Mouse (Mus musculus) kidney, postnatal 0 days (tissue): ENCODE results near the gene Pdzrn4. TPM values are rescaled to one million over a fixed set of nuclear protein-coding genes. Genes with fewer than 3 reads are reported as not detected.
A peak's percentile ranks its signal among the peaks of the same experiment; 100 is the strongest.
"Not testable (repeated sequence)": the region's sequence is repeated elsewhere in the genome, so short reads cannot be mapped to it uniquely, and the experiment has no call there.

Experiments used
- ATAC-seq: fragments of 200-750 bp; cut with Nextera tagmentation; replicated peaks from 2 replicates; pipeline ENCODE4 v1.8.0; 2017; ENCODE audit warnings: low read depth, moderate number of reproducible peaks, moderate TSS enrichment, moderate library complexity; ENCODE audit not compliant: low FRiP score
- DNase-seq: peaks from one replicate; pipeline ENCODE4 v3.0.0-alpha.2; 2016; ENCODE audit warnings: low spot score
- H3K27ac ChIP-seq: fragments of 300-500 bp; sonication (generic); 2 replicates; pipeline ENCODE4 v1.5.1; 2014; ENCODE audit warnings: mild to moderate bottlenecking
- H3K27me3 ChIP-seq: fragments of 300-500 bp; sonication (generic); 2 replicates; pipeline ENCODE4 v1.6.1; 2014; ENCODE audit warnings: low read length, mixed read lengths; ENCODE audit not compliant: insufficient read depth
- H3K36me3 ChIP-seq: fragments of 300-500 bp; sonication (generic); 2 replicates; pipeline ENCODE4 v1.6.1; 2014; ENCODE audit warnings: low read length, mixed read lengths; ENCODE audit not compliant: insufficient read depth
- H3K4me1 ChIP-seq: fragments of 300-500 bp; sonication (generic); replicated peaks from 2 replicates; pipeline ENCODE4 v1.6.1; 2014; ENCODE audit warnings: antibody characterized with exemption, low read length, mixed read lengths; ENCODE audit not compliant: insufficient read depth
- H3K4me2 ChIP-seq: fragments of 300-500 bp; sonication (generic); 2 replicates; pipeline ENCODE4 v1.6.1; 2014; ENCODE audit warnings: mild to moderate bottlenecking, low read length, moderate library complexity, mixed read lengths
- H3K4me3 ChIP-seq: fragments of 300-500 bp; sonication (generic); replicated peaks from 2 replicates; pipeline ENCODE4 v1.5.1; 2014; ENCODE audit warnings: low read depth, low read length
- H3K9ac ChIP-seq: fragments of 300-500 bp; sonication (generic); 2 replicates; pipeline ENCODE4 v1.6.1; 2014; ENCODE audit warnings: low read depth, low read length
- H3K9me3 ChIP-seq: fragments of 300-500 bp; sonication (generic); replicated peaks from 2 replicates; pipeline ENCODE4 v1.6.1; 2016; ENCODE audit warnings: low read length, inconsistent platforms, mixed read lengths
- CTCF ChIP-seq: IDR thresholded peaks from 2 replicates; pipeline ENCODE4 v1.5.1; 2016; ENCODE audit warnings: antibody characterized with exemption, low read depth, mild to moderate bottlenecking, moderate library complexity
- WGBS: fragments of 180-500 bp; shearing (Covaris S2); extraction: QIAGEN DNeasy Blood & Tissue Kit; methylation state at CpG from one replicate; pipeline ENCODE4 v1.1.7; 2014; 5-methylcytosine and 5-hydroxymethylcytosine counted together
- polyA plus RNA-seq: library from polyadenylated mRNA; unstranded; fragments of >200 nt; fragmentation: Nextera tagmentation; extraction: Ambion mirVana; gene quantifications from 2 replicates; pipeline ENCODE4 v1.2.1, GENCODE M21; 2015

Pdzrn4 gene
- 2.7 and 2.8 TPM in 2 replicates for polyA plus RNA-seq

DNA sequence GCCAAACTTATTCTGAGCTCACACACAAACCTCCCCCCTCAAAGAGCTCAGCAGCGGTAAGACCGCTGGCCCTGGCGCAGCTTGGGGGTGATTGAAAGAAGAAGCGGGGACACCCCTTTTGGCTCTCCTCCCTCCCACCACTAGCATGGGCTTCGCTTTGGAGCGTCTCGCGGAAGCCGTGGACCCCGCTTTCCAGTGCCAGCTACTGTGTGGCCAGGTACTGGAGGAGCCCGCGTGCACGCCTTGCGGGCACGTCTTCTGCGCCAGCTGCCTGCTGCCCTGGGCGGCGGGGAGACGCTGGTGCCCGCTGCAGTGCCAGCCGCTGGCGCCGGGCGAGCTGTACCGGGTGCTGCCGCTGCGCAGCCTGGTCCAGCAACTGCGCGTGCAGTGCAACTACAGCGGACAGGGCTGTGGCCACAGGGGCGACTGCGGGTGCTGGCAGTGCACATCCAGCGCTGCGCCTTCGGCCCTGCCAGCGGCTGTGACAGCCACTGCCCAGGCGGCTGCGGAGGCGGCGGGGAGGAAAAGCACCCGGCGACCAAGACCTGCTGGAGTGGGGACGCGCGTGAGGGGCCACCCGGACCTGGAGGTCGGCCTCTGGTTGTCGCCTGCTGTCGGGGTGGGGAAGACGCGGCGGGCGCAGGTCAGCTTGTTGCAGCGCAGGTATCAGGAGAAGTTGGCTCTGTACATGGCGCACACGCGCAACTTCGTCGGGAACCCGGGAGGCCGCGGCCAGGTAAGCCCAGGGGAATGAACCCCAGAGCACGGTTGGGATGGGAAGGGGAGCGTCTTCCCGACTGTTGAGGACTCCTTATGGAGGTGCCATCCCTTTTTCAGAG is at the start of gene Pdzrn4:
Gene Pdzrn4, plus strand, starts transcription at position 112 of the 839 bp plus-strand sequence.
- peak; percentile 48 for DNase-seq
- Histone ChIP-seq H3K4me2 (peak within 1 kb of the TSS; percentile 90), H3K9ac (no peak within 1 kb of the TSS), H3K4me3 (peak within 1 kb of the TSS; percentile 45), H3K27ac (no peak within 1 kb of the TSS), H3K27me3 (peaks cover 12% of the 10 kb centered on the region), H3K36me3 (no peaks in the 10 kb centered on the region), H3K9me3 (no peaks in the 10 kb centered on the region), H3K4me1 (no peaks in the 10 kb centered on the region; the same call in 1 of the 2 replicates)
- no peak for TF ChIP-seq CTCF
- under 1% methylated on average over 64 of the region's 65 CpGs for WGBS
- ATAC-seq: peak; percentile 54

DNA sequence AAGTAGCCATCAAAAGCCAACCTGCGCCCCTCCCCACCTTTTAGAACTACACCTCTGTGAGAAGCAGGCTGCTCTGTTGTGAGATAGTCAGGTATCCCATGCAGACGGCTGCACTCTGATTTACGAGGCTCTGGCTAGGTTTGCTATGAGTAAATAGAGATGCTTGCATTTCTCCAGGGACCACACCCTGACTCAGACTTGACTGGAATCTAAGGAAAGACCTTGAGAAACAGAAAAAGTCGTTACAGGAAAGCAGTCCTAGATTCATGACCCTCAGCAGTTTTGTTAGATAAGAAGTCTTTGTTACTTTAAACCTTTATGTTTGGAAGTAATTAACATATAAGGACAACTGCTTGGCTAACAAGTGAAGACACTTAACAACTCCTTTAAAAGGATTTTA is 49.3 kb upstream of the Pdzrn4 start:
- Histone ChIP-seq H3K4me2 (no peak overlapping the region), H3K9ac (no peak overlapping the region), H3K36me3 (no peaks in the 10 kb centered on the region), H3K9me3 (no peaks in the 10 kb centered on the region), H3K4me3 (no peak overlapping the region), H3K27ac (no peak overlapping the region), H3K27me3 (no peaks in the 10 kb centered on the region), H3K4me1 (no peaks in the 10 kb centered on the region)
- ATAC-seq (no peak), DNase-seq (no peak)
- WGBS: 33% methylated on average over 4 of the region's 4 CpGs
- TF ChIP-seq CTCF: no peak

DNA sequence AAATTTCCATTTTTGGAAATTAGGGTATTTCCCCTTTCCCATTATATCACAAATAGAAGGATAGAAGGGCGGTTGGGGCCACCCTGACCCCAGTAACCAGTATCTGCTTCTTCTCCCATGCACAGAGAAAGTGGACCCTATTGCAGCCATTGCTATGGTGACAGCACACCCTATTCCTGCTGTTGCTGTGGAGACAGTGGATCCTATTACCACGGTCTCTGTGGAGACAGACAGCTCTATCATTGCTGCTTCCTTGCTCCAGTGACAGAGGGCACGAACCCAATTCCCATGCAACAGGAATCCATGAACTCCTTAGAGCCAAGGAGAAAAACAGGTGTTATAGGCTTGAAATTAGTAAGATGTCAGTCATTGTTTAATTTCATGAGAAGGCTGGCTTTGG is 48.8 kb upstream of the Pdzrn4 start:
- peak; percentile 71 for DNase-seq
- no peak for TF ChIP-seq CTCF
- WGBS: 20% methylated on average over 3 of the region's 3 CpGs
- ATAC-seq: peak; percentile 61
- Histone ChIP-seq H3K9ac (no peak overlapping the region), H3K27me3 (no peaks in the 10 kb centered on the region), H3K36me3 (no peaks in the 10 kb centered on the region), H3K9me3 (no peaks in the 10 kb centered on the region), H3K4me1 (no peaks in the 10 kb centered on the region), H3K27ac (no peak overlapping the region), H3K4me3 (no peak overlapping the region), H3K4me2 (no peak overlapping the region)

DNA sequence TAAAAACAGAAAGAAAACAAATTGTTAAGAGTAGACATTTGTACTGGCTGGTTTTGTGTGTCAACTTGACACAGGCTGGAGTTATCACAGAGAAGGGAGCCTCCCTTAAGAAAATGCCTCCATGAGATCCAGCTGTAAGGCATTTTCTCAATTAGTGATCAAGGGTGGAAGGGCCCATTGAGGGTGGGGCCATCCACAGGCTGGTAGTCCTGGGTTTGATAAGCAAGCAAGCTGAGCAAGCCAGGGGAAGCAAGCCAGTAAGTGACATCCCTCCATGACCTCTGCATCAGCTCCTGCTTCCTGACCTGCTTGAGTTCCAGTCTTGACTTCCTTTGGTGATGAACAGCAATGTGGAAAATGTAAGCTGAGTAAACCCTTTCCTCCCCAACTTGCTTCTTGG is 48.2 kb upstream of the Pdzrn4 start:
- not testable (repeated sequence) for H3K27me3 ChIP-seq, H3K9ac ChIP-seq, H3K4me1 ChIP-seq, DNase-seq, H3K36me3 ChIP-seq, H3K4me2 ChIP-seq, ATAC-seq, H3K9me3 ChIP-seq, H3K4me3 ChIP-seq, H3K27ac ChIP-seq

DNA sequence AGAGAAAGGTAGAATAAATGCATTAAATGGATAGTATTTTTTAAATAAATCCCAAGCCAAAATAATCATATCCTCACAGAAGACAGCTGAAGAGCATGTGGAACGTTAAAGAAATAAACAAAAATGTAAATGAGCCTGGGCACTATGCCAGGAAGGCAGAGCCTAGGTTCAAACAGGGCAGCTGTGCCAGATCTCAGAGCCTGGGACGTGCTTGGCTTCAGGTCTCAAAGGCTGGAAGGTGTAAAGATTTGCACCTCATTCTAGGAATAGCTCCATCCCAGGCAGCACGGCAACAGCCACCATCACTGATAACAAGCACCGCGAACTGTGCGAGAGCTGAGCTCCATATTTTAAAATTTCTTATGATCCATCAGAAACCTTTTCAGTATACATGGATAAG is 32.5 kb upstream of the Pdzrn4 start:
- no peaks in the 10 kb centered on the region for H3K36me3 ChIP-seq
- H3K9me3 ChIP-seq: no peaks in the 10 kb centered on the region
- no peak overlapping the region for H3K4me2 ChIP-seq
- TF ChIP-seq CTCF: no peak
- DNase-seq (peak; percentile 6), ATAC-seq (no peak)
- WGBS: 26% methylated on average over 6 of the region's 6 CpGs
- H3K4me3 ChIP-seq: no peak overlapping the region
- H3K4me1 ChIP-seq: 0 out of 2 replicates have a peak, but pooled peaks cover 4% of the 10 kb centered on the region
- H3K27me3 ChIP-seq: no peaks in the 10 kb centered on the region
- no peak overlapping the region for H3K9ac ChIP-seq
- no peak overlapping the region for H3K27ac ChIP-seq

DNA sequence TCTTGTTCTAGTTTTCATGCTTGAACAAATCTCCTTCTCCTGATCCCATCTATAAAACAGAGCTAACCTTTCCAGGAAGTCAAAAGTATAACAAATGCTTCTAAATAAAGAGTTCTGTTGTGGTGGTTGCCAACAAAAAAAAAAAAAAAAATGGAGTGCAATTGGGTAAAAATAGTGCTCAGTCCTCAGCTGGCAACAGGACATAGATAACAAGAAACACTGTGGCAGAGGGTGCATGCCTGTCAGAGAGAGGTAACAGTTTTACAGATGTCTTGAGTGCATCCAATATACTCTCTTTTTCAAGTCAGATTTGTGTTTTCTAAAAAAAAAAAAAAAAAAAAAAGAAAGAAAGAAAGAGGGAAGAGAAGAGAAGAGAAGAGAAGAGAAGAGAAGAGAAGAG is 32.1 kb upstream of the Pdzrn4 start:
- H3K36me3 ChIP-seq: no peaks in the 10 kb centered on the region
- no peak for TF ChIP-seq CTCF
- ATAC-seq (no peak), DNase-seq (no peak)
- 0 out of 2 replicates have a peak, but pooled peaks cover 4% of the 10 kb centered on the region for H3K4me1 ChIP-seq
- H3K9ac ChIP-seq: no peak overlapping the region
- H3K9me3 ChIP-seq: no peaks in the 10 kb centered on the region
- no peak overlapping the region for H3K4me2 ChIP-seq
- no peaks in the 10 kb centered on the region for H3K27me3 ChIP-seq
- no peak overlapping the region for H3K27ac ChIP-seq
- H3K4me3 ChIP-seq: no peak overlapping the region
